Mouse (Mus musculus) gastrocnemius, postnatal 25 days (tissue): ENCODE data around the gene Prn. TPM values are rescaled to one million over a fixed set of nuclear protein-coding genes. Genes with fewer than 3 reads are reported as not detected.

ENCODE experiments used
- DNase-seq: peaks from one replicate; pipeline ENCODE4 v3.0.0; 2022
- total RNA-seq, 2 experiments: library from RNA; stranded (reverse); gene quantifications; 1 replicate in 1 of 2; 2 replicates in 1 of 2; pipeline ENCODE4 v1.2.3; 2021

Gene Prn
- total RNA-seq, 2 experiments from 2014 or later: 0.23 TPM; not detected in 1

DNA sequence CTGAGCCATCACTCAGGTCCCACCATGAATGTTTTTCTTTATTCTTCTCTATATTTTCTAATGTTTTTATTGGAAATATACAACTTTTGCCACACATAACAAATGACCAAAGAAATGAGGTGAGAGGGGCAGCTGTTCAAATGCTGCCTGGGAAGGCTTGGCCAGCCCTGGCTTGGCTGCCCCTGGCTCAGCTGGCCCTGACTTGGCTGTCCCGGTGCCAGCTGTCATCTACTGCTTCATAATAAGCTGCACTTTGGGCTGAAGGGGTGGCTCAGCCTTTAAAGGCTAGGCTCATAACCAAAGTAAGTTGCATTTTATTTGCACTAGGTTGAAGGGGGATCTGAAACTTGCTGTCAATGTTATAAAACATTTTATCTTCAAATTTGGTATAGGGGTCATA, 2.9 kb upstream of the Prn start:
- DNase-seq: no peak

DNA sequence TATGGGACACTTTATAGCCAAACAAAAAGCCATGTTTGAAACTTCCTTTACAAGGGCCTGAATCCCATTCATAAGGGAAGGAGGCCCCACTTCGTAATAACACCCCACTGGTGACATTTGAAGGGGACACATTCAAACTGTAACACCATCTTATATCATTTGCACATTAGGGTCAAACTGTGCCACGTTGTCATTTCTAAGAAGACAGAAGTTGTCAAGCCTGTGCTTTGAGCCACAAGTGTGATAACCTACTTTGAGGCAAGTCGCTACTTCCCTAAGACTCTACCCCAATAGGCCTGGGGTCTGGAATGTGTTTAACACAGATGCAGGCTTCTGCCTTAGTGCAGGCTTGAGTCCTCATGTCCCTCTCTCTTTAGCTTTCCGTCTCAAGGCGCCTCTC, 2.4 kb upstream of the Prn start:
- no peak for DNase-seq

DNA sequence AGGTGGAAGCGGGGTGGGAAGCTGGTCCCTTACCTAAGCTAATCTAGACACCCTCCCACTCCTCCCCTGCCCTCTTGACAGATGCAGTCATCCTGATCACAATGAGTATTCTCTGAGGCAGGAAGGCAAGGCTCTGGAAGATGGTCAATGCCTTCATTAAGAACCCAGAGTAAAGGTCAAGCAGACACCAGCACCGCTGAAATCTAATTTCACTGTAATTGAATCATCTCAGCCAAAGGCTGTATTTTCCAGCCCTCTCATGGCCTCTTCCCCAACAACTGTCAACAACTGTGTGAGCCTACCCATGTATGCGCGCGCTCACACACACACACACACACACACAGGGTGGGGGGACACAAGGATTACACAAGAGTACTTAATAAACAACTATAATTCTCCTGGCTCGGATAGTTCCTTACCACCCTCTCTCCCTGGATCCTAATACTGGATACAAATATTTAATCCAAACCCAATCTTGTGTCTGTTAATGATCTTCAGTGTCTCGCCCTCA, 1.4 kb upstream of the Prn start:
- DNase-seq: peak; percentile 20

DNA sequence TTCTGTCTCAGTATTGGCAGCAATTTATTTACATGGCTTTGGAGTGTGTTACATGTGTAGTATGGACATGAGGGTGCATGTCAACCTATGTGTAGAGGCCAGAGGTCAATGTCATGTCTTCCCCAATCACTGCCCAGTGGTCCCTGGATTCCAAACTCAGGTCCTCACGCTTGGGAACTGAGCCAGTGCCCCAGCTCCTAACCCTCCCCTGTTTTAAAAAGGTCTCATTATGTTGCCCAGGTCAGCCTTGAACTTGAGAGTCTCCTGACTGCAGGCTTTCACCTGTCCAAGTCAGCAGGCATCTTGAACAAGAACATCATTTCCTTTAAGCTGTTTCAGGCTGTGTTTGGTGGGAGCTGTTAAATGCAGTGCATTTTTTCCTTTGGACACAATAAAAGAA, 851 bp upstream of the Prn start:
- DNase-seq: no peak

- DNase-seq: no peak
These were observed 1.1 kb downstream of the Prn start for GRCm38 (mm10) chr2:131910847-131911246.

- DNase-seq: no peak
These were observed 1.6 kb downstream of the Prn start for GRCm38 (mm10) chr2:131911341-131911740.

DNA sequence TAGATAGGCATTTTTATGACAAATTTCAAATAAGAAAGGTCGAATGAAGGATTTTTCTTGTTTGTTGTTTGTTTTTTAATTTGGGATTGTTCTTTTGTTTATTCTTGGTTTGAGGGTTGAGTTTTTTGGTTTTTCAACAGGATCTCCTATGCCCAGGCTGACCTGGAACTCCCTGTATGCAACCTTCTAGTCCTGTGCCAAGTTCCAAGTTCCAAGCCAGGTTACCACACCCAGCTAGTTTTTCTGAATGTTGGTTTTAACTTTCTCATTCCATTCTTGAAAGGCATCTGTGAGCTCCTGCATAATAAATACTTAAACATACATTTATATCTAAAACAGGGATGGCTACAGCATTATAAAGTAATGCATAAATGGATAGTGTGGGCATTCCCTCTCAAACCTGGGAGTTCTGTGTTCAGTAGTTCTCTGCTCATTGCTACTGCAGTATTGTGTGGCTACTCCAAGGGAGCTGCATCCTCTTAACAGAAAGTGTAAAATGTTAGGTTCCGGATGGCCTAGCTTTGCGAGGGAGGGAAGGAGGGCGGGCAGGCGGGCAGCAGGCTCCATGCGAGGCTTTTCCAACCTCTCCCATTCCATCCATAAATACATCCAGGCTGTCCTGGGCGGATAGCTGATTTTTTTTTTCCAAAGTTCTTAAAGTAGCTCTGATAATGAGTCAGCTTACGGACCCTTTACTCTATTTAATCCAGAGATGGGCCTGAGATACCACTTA, 2.9 kb downstream of the Prn start:
- no peak for DNase-seq

GRCm38 (mm10) chr2:131932275-131932902, 22.6 kb downstream of the Prn start:
- no peak for DNase-seq

GRCm38 (mm10) chr2:131933013-131933412, 23.3 kb downstream of the Prn start:
- no peak for DNase-seq

- DNase-seq: no peak
These were observed 23.8 kb downstream of the Prn start for GRCm38 (mm10) chr2:131933598-131933997.

- no peak for DNase-seq
These were observed 24.5 kb downstream of the Prn start for GRCm38 (mm10) chr2:131934243-131934642.

- DNase-seq: no peak
These were observed 25.8 kb downstream of the Prn start for GRCm38 (mm10) chr2:131935390-131936105.

GRCm38 (mm10) chr2:131936410-131936809, 26.7 kb downstream of the Prn start:
- DNase-seq: no peak

- no peak for DNase-seq
These were observed 29.8 kb downstream of the Prn start for GRCm38 (mm10) chr2:131939404-131940111.

- no peak for DNase-seq
These were observed 30.7 kb downstream of the Prn start for GRCm38 (mm10) chr2:131940506-131940905.

DNA sequence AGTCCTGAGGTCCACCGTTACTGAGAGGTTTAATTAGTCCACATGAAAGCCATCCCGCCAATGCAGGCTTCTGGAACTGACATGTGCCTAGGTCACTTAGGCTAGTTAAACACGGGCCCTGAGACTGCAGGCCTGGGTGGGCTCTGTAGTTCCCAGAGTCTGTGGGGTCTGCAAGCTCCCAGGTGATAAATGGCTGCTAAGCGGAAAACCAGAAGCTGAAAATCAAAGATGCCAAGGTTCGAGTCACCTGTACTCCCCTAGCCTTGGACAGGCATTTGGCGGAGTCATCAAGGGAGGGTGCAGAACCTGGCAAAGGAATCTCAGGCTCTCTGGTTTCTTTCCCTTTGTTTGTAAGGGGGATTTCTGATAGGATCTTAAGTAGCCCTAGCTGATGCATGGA, 31.7 kb downstream of the Prn start:
- no peak for DNase-seq

DNA sequence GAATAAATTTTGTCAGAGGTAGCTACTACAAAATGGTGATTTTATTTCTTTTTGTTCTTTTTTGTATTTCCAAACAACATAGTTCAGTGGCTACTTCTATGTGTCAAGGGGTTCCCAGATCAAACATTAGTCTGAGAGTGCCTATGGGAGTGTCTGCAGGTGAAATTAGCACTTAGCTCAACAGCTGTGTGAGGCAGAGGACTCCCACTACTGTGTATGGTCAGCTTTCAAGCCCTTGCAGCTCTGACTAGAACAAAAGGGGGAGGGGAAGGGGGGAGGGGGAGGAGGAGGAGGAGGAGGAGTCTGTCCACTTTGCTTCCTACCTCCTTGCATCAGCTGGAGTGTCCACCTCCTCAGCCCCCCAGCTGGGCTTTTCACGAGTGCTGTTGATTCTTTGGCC, 34.6 kb downstream of the Prn start:
- DNase-seq: no peak

GRCm38 (mm10) chr2:131945225-131945624, 35.5 kb downstream of the Prn start:
- no peak for DNase-seq

DNA sequence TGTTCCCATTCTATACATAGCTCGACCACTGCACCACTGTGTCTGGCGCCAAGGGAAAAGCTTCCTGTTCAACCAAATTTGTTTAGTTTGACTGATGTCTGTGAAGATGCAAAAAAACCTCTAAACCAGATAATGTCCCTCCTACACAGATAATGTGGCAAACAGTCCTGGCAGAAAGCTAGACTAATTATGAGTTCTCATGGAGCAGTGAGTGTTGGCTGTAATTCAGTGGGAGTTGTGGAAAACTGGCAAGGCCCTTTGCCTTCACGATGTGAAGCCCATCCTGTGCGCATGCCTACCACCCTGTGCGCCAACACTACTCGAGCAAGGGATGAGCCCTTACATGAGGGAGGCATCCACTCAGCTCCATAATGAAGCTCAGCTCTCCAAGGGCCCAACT, 36.0 kb downstream of the Prn start:
- DNase-seq: no peak

DNA sequence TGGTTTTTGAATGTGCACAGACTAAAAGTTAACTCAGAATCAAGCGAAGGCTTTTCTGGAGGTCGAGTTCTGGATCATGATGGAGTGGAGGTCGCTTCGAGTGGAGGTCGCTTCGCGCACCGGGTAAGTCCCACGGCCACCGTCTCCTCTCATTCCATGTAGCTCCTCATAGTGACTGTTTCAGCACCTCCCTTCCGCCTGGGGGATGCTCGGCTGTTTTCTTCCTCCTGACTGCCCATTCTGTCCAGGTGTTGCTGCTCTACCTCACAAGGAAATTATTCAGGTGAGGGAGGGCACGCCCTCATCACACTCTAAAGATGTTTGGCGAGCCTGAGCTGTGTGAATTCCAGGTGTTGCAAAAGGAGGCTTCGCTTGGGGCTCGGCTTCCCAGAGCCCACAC, 36.6 kb downstream of the Prn start:
- DNase-seq: no peak

DNA sequence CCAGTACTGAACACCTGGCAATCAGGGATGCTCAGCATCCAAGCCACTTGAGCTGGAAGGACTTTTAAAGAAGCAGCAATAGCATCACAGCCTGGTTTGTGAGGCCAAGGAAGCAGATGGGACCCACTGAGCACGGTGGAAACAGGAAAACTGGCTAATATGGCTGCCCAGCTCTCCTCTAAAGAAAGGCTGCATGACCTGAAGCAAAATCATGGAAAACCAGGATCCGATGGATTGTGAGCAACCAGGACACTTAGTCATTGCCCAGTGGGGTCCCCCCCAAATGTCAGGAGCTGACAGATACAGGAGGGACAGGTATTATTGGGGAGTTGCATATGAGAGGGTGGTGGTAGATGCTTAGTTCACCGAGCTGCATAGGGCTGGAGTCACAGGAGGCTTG, 38.4 kb downstream of the Prn start:
- no peak for DNase-seq

DNA sequence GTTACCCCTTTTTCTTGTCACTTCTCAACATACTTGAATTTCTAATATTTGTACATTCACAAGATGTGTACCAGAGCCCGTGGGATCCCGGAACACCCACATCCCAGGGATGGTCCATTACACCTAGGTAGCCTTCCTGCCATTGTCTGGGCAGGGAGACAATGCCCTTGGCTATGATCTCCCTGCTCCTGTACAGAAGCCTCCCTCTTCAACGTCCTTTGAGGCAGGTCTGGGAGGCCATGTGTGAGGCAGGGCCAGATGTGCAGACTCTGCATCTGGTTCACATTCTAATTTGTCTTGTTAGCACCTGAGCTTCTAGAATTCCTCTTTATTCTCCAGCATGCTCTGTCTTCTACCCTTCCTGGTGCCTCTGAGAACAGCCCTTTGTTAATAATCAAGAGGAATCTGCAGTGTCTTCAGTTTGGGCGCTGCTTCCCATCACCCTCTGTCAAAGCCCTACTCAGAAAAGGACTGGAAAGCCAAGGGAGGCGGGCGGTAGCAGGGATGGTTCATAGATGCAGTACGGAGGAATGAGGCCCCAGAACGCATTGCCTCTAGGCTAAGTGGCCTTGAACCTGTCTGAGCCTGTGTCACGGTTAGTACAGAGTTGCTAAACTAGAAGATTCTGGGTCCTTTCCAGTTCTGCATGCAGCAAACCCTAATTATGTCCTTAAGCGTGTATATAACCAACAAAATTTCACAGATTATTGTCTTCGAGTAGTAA, 39.3 kb downstream of the Prn start:
- no peak for DNase-seq
